Mouse (Mus musculus) T-helper 1 cell (primary cell): ENCODE data around the gene Duoxa2.
"Not testable (repeated sequence)": the region's sequence is repeated elsewhere in the genome, so short reads cannot be mapped to it uniquely, and the experiment has no call there.

ENCODE experiments used
- in situ Hi-C: fragments of 300-600 bp; cut with MboI, MseI; formaldehyde crosslinking; loops from one replicate; pipeline ENCODE4 v1.15.1; 2025; ENCODE audit warnings: high pct_unique_total_duplicates

Gene Duoxa2

DNA sequence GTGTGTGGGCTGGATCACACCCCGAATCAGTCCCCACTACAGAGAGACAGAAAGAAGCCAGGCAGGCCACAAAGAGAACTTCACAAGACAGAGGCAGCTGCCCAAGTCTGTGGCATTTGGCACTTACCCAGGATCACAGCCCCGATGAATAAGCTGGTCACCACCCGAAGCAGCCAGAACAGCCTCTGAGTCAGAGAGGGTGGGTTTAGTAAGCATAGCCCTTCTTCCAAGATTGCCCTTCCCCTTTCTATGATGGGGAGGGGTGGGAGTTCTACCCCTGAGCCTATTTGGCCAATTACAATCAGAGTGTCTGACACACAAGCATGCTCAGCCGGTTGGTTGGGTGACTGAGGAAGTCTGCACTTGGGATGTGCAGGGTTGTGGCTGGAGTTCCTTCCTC lies 7.5 kb downstream of the Duoxa2 start:
- in situ Hi-C loops: no loop called here

- in situ Hi-C loops: no loop called here
Measured at GRCm38 (mm10) chr2:122309647-122310046, 10.9 kb downstream of the Duoxa2 start.

GRCm38 (mm10) chr2:122311561-122311960 lies 12.9 kb downstream of the Duoxa2 start:
- in situ Hi-C loops: no loop called here

- in situ Hi-C loops: no loop called here
Measured at GRCm38 (mm10) chr2:122312722-122313417, 14.2 kb downstream of the Duoxa2 start.

DNA sequence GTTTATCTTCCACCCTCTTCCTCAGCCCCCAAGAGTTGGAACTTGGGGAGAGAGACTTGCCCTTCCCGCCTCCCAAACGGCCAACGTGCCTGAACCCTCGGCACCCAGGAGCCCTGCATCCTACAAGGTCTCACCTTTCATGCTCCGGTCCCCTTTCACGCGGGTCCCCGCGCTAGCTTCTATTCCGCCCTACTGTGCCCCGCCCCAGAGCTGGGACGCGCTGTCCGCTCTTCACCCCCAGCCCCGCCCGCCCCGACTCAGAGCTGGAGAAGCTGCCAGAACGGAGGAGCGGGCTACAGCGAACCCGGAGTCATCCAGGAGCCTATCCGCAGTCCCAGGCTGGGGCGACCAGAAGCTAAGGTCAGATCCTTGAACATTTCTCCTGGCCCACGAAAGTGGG lies 14.8 kb downstream of the Duoxa2 start, which contains the start of gene Duoxa1:
Duoxa1 (minus strand) TSS at position 195 of the 400 bp plus-strand sequence.
- in situ Hi-C loops: no loop called here

DNA sequence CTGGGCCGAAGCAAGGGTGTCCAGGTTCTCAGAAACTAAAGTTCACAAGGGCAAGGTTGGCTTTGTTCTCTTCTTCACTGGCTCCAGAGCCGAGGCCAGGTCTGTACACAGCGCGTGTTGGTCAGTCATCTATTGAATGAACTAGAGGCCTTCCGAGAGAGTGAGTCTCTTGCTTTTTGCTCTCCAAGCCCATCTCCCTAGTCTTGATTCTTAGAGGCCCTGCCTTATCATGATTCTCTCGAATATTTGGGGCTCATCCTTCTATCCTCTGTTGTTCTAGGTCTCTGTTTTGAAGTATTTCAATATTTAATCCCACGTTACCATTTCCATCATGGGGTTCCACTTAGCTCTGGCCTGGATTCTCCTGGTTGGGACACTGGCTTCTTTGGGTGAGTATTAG lies 16.7 kb downstream of the Duoxa2 start, which contains the start of gene Duox1:
Duox1 (plus strand) TSS at position 301 of the 400 bp plus-strand sequence.
- in situ Hi-C loops: no loop called here

DNA sequence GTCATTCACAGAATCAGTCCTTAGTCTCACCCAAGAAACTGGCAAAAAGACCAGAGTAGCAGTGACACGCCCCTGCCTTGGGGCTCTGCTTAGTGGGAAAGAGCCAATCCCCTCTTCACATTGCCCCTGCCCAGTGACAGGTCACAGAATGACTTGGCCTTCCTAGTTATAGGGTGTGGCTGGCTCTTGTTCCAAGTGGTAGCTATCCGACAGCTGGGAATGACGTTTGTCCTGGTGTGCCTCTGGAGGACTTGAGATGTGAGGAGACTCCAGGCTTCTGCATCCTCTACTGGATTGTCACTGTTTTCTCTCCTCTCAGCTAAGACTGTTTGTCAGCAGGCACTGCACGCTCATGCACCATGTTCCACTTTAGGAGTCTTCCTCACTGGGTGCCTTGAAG lies 18.7 kb downstream of the Duoxa2 start:
- in situ Hi-C loops: no loop called here

DNA sequence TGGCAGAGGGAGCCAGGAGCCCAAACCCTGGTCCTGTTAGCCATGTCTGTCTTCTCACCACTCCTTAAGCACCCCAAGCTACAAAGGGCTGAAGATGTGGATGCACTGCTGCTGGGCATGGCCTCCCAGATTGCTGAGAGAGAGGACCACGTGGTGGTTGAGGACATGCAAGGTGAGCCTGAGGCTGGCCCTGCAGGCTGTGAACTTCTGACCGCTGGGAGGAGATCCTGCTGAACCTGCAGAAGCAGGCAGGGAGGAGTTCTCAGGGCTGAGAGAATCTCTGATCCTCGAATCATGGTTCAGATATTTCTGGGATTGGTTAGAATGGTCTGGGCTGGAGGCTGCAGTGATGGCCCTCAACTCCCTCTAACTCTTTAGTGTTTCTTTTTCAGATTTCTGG lies 25.3 kb downstream of the Duoxa2 start:
- in situ Hi-C loops: no loop called here

- in situ Hi-C loops: no loop called here
Measured at GRCm38 (mm10) chr2:122324586-122324985, 25.9 kb downstream of the Duoxa2 start.

DNA sequence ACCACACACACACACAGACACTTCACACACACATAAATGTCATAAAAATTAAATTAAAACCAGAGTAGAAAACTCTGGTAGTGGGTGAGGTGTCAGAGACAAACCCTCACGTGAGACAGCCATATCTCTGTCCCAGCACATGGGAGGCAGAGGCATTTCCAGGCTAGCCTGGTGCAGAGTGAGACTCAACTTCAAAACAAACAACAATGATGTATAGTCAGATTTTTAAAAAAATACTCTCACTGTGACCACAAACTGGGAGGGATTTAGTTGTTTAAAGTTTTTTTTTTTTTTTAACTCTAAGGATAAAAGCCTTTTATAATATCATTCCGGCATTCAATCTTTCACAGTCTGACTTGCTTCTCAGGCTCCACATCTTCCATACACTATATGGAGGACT lies 26.7 kb downstream of the Duoxa2 start:
- in situ Hi-C loops: no loop called here

- in situ Hi-C loops: no loop called here
Measured at GRCm38 (mm10) chr2:122327986-122328385, 29.3 kb downstream of the Duoxa2 start.

- in situ Hi-C loops: not testable (repeated sequence)
Measured at GRCm38 (mm10) chr2:122330317-122330716, 31.6 kb downstream of the Duoxa2 start.

DNA sequence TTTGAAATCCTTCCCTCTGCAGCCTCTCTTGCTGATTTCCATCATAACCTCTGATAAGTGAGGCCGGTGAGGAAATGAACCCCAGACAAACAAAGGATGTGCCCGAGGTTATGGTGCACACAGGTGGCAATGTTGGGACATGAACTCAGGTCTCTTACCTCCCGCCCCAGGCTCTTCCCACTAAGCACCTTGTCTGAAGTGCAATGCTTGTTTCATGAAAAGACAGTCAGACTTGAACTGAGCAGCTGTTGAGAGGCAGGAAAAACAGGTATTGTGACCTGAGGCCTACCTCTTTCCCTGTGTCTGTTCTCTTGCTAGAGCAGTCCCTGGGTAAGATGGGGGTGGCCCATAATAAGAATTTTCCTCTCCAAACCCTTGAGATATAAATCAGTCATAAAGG lies 33.5 kb downstream of the Duoxa2 start:
- in situ Hi-C loops: no loop called here

DNA sequence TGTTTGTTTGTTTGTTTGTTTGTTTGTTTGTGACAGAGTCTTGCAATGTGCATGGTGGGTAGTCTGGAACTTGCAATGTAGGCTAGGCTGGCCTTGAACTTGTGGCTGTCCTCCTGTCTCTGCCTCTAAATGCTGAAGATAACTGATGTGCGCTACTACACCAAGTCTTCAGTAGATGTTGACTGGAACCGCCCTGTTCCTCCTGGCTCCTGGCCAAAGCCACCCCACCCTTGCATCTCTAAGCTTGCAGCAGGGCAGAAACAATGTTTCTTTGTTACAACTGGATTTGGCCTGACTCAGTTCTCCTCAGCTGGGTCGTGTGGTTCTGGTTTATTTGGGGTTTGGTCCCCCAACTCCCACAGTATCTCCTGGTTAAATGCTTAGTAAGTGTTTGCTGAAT lies 35.5 kb downstream of the Duoxa2 start:
- in situ Hi-C loops: no loop called here

DNA sequence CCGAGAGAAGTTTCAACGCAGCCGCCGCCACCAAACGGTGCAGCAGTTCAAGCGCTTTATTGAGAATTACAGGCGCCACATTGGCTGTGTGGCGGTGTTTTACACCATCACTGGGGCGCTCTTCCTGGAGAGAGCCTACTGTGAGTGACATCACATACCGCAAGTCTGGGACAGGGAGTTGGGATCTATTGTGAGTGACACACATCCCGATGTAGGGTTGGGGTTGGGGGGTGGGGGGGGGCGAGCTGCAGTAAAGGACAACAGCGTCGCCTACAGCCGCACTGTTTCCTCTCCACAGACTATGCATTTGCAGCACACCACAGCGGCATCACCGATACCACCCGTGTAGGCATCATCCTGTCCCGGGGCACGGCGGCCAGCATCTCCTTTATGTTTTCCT lies 38.6 kb downstream of the Duoxa2 start:
- in situ Hi-C loops: no loop called here

GRCm38 (mm10) chr2:122345106-122345893 lies 46.6 kb downstream of the Duoxa2 start:
- in situ Hi-C loops: no loop called here

DNA sequence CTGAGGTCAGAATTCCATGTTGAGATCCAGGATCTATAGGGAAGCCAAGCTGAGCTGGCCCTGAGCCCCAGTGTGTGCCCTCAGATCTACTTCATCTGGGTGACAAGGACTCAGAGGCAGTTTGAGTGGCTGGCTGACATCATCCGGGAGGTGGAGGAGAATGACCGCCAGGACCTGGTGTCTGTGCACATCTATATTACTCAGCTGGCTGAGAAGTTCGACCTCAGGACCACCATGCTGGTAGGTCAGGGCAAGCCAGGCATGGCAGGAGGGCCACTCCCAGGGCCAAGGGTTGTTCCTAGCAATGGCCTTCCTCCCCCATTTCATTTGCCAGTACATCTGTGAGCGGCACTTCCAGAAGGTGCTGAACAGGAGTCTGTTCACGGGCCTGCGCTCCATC lies 47.5 kb downstream of the Duoxa2 start:
- in situ Hi-C loops: not testable (repeated sequence)

GRCm38 (mm10) chr2:122347257-122347656 lies 48.6 kb downstream of the Duoxa2 start:
- in situ Hi-C loops: no loop called here

- in situ Hi-C loops: no loop called here
Measured at GRCm38 (mm10) chr2:122348531-122349131, 49.9 kb downstream of the Duoxa2 start.

DNA sequence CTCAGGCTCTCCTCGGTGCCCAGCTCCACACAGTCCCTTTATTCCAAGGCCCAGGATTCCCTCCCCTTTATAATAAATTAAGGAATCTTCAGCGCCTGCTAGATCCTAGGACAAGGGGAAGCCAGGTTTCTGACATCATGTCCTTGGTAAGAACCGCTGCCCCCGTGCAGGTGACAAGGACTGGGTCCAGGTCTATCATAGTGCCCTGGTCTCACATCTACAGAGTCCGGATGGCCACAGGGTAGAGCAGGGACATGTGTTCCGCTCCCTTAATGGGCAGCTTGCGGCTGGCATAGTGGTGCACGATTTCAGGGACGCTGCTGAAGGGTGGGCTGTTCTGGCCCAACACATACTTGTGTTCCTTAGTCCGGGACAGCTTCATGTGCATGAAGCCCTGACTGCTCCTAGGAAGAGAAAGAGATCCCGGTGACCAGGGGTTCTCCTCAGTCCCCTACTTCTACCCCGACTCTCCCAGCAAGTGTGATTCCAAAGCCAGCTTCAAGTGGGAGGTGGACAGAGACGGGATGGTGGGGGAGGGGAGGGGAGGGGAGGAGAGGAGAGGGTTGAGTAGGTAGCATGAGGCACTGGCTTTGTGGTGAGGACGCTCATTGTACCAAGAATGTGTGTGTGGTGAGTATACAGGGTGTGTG lies 50.6 kb downstream of the Duoxa2 start:
- in situ Hi-C loops: no loop called here

- in situ Hi-C loops: no loop called here
Measured at GRCm38 (mm10) chr2:122351156-122351930, 52.6 kb downstream of the Duoxa2 start.
